Mouse (Mus musculus): ENCODE measurements around the gene Plcxd2. TPM values are rescaled to one million over a fixed set of nuclear protein-coding genes. Genes with fewer than 3 reads are reported as not detected.

Gene Plcxd2
- polyA plus RNA-seq, 1 experiment from 2014 or later: 7.4 TPM

DNA sequence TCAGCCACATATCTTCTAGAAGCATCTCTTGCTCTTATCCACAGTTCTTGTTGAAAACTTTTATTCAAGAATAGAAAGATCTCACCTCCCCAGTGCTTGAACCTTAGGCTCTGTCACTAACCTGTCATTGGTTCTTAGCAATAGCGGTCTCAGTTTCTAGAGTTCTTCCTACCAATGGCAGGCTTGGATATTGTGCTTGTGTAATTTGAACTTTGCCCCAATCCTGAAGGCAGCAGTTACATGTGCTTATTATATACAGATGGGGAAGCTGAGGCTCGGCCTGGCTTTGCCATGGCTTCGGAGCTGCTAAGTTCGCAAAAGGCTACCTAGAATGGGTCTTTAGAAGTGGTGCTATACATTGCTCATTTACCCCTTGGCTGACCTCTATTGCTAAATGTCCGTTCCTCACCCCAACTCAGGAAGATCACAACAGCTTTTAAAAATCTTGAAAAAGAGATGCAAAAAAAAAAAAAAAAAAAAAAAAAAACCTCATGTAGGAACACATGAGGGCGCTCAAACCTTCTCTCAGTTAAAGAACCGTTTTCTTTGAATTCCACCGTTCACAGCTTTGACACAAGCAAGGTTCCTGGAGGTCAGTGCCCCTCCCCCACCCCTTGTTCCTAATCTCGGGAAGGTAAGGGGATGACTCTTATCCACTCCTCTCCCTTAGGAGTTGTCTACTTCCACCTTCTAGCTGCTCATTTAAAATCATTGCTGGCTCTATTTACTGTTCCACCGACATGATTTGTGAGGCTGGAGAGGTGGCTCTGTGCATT, 18.9 kb downstream of the Plcxd2 start:
- peak; percentile 51 for DNase-seq (ENCODE audit: low spot score)

DNA sequence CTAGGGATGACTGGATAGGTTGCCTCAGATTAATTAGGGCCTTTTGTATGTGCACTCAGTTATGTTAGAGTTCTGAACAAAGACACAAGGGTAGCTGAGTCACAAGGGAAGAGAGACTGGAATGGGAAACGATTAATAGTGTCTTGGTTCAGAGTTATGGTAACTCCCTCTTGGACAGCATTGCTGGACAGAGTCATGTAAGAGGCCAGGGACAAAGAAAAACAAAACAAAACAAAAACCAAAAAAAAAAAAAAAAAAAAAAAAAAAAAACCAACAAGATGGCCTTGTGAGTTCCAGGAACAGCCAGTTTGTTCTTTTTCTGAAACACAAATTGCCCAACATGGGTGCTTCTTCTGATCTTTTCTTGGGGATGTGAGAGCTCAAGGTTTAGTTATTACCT, 23.8 kb downstream of the Plcxd2 start:
- DNase-seq (ENCODE audit: low spot score): no peak

DNA sequence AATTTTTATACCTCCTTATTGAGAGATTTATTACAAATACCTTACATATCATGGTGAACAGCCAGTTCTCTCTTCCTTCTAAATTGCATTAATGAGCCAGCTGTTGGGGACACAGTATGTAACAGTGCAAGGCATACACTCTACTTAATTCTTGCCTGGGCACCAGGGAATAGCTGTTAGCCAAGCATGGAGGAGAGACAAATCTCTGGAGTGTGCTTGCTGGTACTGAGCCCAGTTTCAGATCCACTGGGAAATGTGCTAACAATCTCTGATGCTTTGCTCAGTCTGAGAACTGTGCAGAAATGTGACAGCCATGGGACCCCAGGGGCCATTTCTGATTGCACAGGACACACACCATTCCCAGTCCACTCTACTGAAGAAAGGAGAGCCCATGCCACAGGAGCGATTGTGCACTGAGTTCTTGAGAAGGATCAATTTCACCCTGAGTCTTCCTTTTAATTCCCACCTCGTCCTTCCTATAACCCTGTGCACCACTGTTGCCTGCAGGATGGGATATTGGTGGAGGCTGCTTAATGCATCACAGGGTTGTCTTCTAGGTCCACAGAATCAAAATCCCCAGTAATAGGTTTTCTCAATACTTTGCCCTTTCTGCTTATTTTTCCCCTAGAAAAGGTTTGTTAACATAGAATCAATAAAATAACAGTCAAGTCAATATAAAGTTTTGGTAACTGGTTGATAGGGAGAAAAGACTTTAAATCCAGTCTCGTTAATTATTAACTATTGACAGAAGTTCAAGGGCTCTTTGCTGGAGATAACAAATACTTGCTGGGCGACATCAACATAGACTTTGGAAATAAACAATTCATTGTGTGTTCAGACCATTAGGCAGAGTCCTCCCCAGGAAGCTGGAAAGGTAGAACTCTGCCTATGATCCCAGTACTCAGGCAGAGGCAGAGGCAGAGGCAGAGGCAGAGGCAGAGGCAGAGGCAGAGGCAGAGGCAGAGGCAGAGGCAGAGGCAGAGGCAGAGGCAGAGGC, 25.1 kb downstream of the Plcxd2 start:
- DNase-seq (ENCODE audit: low spot score): no peak

DNA sequence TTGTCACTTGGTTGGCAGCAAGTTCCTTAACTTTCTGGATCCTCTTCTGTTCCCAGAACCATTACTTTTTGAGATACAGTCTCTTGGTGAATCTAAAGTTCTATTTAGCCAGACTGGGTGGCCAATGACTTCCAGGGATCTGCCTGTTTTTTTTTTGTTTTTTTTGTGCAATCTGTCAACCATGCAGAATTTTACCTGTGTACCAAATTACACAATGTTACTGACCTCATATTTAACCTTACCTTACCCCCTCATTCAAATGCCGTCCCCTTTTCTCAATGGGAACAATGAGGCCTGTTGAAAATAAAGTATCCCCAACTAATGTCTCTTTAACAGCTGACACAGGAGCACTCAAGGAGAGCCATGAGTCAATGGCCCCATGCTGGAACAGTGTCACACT, 33.8 kb downstream of the Plcxd2 start:
- no peak for DNase-seq (ENCODE audit: low spot score)

DNA sequence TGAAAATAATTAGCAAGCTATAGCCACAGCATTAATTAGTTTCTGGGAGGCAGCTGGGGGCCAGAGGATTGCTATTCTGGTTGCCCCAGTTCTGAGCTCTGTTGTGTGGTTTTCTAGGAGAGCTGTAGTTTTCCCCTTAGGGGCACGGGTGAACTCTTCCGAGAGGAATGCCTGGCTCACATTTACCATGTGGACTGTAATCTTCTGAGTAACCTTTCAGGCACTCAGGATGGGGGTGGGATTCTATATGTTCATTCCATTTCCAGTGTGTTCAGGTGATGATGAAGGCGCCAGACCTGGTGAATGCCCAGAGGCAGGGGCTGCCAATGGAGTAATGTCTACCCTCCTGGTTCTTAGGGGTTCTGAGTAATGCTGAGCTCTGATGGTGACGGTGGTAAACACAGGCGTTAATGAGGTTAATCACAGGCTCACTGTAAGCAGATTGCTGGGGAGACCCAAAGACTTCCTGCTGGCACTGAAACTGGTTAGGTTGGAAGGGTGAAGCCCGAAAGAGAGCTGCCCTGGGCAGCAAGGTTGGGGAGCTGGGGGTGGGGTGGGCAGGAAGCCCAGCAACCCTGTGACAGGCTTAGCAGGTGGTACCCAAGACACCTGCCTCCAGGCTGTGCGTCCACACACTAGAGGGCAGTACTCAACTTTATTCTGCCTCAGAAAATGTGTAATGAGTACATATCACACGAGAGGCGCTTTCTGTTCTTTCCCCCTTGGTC, 35.9 kb downstream of the Plcxd2 start:
- peak; percentile 43 for DNase-seq (ENCODE audit: low spot score)

DNA sequence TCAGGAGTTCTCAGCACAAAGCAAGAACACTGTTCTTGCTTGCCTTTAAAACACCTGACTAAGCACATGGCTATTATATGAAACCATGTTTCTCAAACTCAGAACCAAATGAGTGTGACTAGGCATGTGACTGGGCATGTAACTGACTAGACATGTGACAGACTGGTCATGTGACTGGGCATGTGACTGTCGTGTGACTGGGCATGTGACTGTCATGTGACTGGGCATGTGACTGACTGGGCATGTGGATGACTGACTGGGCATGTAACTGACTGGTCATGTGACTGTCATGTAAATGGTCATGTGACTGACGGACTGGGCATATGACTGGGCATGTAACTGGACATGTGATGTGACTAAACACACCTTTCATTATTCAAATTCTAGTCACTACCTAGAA, 39.8 kb downstream of the Plcxd2 start:
- no peak for DNase-seq (ENCODE audit: low spot score)

DNA sequence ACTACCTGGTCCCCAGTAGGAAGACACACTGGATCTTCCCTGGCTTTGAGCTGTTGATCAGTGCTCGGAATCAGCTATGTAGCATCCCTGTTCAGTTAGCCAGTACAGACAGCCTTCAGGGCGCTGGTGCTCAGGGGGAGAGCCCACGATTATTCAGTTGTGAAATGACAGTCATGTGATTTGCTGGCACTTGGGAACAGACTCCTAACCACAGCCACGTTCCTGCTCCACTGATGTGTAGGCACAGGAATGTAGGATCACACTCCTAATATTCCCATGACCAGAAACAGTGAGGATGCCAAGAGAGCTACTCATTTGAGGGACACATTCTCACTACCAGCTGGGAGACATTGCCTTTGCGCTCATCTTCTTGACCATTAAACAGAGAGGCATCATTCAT, 41.3 kb downstream of the Plcxd2 start:
- DNase-seq (ENCODE audit: low spot score): no peak

DNA sequence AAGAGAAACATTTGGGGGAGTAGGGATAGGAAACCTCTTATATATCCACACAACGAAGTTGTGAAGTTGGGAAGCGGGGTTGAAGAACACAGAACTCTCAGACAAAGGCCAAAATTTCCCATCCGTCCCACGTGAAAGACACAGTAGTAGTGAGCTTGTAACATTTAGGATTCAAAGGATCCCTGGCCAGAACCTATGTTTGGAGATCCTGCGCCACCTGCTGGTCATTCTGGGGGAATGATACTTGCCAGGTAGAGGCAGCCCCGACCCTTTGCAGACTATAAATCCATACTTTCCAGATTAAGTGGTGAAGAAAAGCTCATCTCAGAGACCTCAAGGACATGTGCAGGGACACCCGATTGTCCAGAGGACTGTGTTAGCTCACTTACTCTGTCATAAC, 42.5 kb downstream of the Plcxd2 start:
- DNase-seq (ENCODE audit: low spot score): peak; percentile 67

DNA sequence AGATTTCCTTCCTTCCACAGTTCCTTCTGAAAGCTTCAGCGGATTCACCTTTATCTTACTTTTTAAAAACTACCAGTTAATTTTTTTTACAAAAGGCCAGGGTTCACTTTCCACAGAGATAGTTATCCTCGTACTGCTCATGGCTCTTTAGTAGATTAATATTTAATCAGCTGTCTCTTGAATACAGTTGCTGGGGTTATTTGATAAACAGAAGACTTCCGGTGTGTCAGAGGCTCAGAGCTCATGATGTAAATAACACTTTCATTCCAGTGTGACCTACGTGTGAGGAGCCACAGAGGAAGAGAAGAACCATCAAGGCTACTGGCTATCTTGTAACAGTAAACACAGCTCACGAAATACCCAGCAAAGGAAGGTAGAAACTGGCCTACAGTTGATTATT, 43.4 kb downstream of the Plcxd2 start:
- no peak for DNase-seq (ENCODE audit: low spot score)

DNA sequence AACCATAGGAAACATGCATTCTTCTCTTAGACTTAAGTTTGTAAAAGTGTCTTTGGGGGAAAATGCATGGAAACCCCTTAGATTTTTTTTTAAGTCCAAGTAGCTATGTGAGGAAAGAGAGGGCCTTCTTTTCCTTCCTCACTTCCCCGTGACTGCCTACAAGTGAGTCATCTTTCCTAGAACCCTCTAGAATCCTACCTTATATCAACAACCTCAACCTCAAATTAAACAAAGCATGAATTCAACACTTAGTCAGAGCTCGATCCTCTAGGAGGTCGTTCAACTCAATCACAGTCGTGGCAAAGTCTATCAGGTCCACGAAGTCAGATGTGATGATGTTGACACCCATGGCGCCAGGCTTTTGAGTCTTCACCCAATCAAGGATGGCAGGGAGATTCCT, 45.2 kb downstream of the Plcxd2 start:
- DNase-seq (ENCODE audit: low spot score): no peak

DNA sequence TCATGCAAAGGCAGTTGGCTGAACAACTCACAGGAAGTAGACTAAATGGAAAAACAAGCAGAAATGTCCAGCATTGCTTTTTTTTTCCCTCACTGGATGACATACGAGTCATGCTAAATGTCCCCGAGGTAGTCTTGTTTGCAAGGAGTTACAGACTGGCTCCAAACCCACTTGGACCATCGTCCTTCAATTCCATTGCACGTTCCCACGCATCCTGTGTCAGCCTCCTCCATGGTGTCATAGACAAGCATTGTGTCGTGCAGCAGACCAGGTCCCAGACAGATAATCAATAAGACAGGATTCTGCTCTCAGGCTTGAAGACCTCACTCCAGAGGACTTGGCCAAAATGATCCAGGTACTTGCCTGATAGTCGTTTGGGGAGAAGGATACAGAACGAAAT, 46.2 kb downstream of the Plcxd2 start:
- no peak for DNase-seq (ENCODE audit: low spot score)

DNA sequence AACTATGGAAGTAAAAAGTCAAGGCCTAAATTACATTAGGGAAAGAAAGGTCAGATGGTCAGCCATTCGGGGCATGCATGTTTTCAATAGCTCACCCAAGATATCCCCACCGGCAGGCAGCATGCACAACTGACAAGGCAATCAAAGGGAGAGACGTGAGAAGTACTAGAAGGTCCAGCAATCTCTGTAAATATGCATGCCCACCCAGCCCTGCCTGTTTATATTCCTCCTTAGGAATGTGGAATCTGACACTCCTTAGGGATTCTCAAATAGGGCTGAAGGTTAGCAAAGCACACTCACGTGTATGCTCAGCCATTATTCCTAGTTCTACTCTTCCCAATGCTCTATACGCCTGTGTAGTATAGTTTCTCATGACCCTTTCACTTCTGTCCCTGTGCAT, 46.9 kb downstream of the Plcxd2 start:
- no peak for DNase-seq (ENCODE audit: low spot score)

DNA sequence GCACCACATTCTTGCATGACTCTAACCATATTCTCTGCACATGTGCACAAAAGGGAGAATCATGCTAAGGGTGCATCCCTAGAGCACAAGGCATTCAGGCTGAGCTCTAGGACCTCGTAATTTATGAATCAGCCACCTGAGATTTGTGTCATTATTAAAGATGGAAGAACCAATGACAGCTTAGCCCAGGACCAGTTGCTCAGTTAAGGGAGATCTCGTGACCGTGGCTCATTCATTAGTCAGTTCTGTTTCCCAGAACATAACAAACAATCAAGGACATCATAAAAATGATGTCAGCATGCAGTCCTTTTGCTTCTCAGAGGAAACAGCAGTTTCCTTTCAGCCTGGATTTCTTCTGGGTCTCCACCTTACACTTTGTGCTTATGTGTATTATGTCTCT, 49.0 kb downstream of the Plcxd2 start:
- DNase-seq (ENCODE audit: low spot score): no peak

DNA sequence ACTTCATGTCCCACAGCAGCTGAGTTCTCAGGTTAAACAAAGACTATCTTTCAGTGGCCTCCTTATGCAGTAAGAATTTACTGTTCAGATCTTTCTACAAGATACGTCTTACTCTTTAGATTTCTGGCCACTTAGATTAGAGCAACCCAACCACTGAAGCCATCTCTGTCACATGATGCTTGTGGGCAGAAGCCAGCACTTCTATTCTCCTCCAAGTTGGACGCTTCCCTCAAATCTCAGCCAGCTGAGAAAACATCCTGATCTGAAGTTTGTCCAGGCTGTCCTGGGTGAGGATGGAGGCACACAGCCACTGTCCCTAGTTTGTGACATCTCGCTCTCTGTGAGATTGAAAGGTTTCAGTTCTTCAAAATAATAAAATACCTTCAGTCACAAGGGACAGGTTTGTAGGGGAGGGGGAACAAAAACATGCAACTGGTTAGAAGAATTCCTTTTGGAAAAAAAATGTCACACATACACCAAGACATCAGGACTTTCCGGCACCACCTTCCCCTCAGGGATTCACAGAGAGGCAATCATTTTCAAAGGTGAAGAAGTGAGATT, 53.5 kb downstream of the Plcxd2 start:
- DNase-seq (ENCODE audit: low spot score): no peak

DNA sequence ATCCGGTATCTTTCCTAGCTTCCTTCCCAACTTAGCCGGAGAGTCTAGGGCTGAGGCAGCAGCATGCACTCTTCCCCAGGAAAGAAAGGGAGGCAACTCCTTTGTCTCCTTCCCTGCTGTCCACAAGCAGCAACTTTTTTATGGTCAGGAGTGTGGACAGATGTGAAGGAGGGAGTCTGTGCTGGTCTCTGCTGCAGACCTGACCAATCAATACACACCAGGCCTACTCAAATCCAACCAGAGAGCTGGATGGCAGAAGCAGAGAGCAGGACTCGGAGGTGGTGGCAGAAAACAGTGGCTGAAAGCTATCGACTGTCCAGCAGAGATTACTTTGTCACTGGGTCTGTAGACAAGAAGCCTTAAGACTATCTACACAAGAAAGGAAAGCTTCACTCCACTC, 56.6 kb downstream of the Plcxd2 start, which contains the start of gene Phldb2:
Phldb2 (minus strand) TSS at position 205 of the 400 bp plus-strand sequence.
- DNase-seq (ENCODE audit: low spot score): no peak

DNA sequence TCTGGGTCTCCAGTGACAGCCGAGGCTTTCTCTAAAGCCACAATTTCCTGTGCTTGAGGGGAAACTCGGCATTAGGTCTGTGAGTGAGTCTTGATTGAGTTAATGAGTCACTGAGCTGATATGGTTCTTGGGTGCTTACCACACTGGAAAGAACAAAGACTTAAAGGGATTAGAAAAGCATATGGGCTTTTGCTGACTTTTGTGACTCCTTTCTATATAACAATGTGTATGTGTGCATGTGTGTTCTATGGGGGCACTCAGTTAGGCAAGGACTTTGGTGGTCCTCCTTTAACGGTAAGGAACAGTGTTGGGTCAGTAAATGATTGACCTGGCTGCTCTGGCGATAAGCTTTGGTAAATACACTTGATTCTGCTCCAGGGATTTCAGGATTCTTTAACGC, 57.5 kb downstream of the Plcxd2 start:
- DNase-seq (ENCODE audit: low spot score): peak; percentile 28

DNA sequence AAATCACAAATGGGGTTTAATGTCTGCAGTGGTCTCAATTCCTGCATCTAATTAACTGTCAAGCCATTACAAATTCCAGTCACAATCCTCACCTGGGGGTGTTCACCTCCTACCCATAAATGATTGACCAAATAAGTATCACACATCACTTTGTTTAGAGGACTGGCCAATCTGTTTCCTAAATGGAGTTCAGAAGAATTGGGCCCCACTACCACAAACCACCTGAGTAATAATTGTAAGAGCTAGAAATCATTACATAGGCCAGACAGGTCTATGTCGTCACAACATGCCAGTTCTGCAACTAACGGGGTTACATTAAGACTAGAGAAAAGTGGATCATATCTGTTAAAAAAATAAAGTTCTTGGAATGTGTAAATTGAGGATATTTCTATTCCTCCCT, 58.0 kb downstream of the Plcxd2 start:
- no peak for DNase-seq (ENCODE audit: low spot score)

DNA sequence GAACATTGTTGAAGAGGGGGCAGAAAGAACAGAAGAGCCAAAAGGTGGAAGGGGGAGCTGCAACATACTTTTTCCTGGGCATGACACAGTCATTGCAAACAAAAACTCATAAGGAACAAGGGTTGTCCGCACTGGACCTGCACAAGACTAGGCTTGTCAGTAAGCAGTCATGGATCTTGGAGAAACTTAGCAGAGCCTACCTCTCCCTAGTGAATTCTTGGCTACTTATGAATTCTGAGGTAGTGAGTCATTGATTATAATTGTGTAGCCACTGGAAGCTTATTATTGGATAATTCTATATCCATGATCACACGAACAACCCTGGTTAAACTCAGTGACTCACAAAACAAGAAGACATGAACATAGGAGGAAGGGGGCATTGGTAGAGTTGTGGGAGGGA, 63.7 kb downstream of the Plcxd2 start:
- no peak for DNase-seq (ENCODE audit: low spot score)

DNA sequence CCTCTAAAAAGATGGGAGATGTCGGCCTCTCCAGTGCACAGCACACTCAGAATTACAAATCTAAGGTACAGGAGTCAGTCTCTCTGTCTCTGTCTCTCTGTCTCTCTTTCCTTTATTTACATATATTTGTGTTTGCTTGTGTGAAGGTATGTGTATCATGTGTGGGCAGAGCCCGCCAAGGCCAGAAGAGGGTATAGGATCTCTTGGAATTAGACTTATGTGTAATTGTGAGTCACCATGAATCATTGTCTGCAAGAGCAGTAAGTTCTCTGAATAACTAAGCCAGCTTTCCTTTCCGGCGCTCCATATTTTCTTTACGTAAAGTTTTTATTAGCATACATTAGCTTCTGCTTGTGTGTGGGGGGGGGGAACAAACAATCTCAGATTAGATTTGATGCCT, 64.4 kb downstream of the Plcxd2 start:
- DNase-seq (ENCODE audit: low spot score): no peak

DNA sequence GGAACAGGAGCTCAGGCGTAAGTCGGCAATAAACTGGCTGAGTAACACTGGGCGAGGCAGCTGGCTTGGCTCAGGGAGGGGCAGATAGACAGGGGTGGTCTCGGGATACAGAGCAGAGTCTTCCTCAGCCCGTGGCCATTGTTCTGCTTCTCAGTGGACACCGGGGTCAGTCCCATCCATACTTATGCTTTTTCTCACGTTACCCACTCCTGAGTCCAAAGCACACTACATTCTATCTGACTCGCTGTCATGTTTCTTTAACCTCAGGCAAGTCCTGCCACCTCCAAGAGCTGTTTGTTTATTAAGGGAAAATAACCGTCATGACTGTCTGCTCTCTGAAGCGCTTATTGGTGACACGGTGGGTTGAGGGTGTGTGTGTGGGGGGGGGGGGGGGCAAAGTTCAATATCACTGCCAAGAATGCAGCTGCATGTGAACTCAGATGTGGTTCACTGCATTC, 64.8 kb downstream of the Plcxd2 start:
- DNase-seq (ENCODE audit: low spot score): no peak

DNA sequence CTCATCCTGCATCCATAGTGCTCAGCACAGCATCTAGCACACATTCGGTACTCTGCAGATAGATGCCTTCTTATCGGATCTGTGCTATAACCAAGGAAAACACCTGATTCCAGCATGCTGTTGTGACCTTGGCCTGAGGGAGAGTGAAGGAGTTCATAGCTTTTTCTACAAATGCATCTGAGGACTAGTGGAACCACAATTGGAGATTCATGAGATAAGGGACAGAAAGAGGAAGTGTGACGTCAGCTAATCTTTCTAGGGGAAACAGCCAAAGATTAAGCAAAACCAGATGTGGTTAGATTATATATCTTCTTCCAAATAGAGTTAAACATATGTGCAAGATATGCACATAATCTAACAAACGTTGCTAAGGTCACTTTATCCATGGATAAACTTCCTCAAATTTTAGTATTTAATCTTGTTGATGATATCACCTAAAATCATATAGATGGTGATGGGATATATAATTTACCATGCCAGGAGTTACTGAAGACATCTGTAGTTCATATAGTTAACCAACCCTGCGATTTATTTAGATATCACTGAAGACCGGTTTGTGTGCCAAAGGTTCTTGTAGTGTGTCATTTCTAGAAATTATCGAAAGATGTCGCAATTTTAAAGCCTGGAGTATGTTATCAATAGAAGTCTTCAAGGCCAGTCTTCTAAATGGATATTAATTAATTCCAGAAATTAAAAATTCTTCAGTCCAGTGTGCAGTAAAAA, 67.7 kb downstream of the Plcxd2 start:
- DNase-seq (ENCODE audit: low spot score): peak; percentile 45
